Mouse (Mus musculus): ENCODE results near the gene Zfhx3.

- no peak for TF ChIP-seq CTCF (IDR thresholded peaks at IDR 0.05; ENCODE audit: low read depth)
- TF ChIP-seq EP300 (IDR thresholded peaks at IDR 0.05; ENCODE audit: low read depth), result no peak
These were observed 204.1 kb downstream of the Zfhx3 start for GRCm38 (mm10) chr8:108146536-108146935.

Data from liver, embryonic 14.5 days (tissue).